Mouse (Mus musculus) duodenum, adult 2 months (tissue): Measurements from ENCODE around the gene Adcy5. TPM values are rescaled to one million over a fixed set of nuclear protein-coding genes. Genes with fewer than 3 reads are reported as not detected.

Source experiments
- polyA plus RNA-seq: library from polyadenylated mRNA; depleted of rRNA; stranded (reverse); fragments of >200 nt; gene quantifications from 2 replicates; pipeline ENCODE4 v1.2.3, GENCODE M21; 2012; ENCODE audit warnings: low replicate concordance; rRNA removed

The Adcy5 gene
- 11.1 and 14.1 TPM in 2 replicates for polyA plus RNA-seq

GRCm38 (mm10) chr16:35154641-35155390 lies at the start of gene Adcy5:
Gene Adcy5, plus strand, starts transcription at chr16:35154877.

Other genes starting within 250 kb of the Adcy5 start
- gene Hacd2, start 132.4 kb upstream of the Adcy5 start, polyA plus RNA-seq, result 3.4 and 15.0 TPM in 2 replicates
- gene Sec22a, start 209.0 kb downstream of the Adcy5 start, polyA plus RNA-seq, result 2.2 and 6.0 TPM in 2 replicates